8 mouse cellular contexts compared by ENCODE assay signal in genomic region chr13:64312024-64312915, GRCm38 (mm10). TPM values are rescaled to one million over a fixed set of nuclear protein-coding genes. Genes with fewer than 3 reads are reported as not detected.
DNase-seq lines count a peak whose midpoint lies in the region; ATAC-seq lines count a peak whose summit lies in the region.

TSS of gene Aaed1 (minus strand) at chr13:64312710.

- ATAC-seq in inflammation-experienced regulatory T-cells, adult 6 months: peak; percentile 80
- peak; percentile 71 for ATAC-seq in megakaryocyte progenitor cell, adult 5-6 weeks (replicated peaks; ENCODE audit: poor library complexity)

- peak; percentile 96 for DNase-seq in adrenal gland, adult 2 months
- DNase-seq in embryo, embryonic 11 days: peak; percentile 94
- peak; percentile 96 for DNase-seq in gastrocnemius, postnatal 25 days
- DNase-seq in left cerebral cortex, postnatal 10 days (ENCODE audit: extremely low spot score in 1 of 2, low spot score in 2 of 2): peak; percentile 84 to 93
- peak; percentile 90 to 93 for DNase-seq in right cerebral cortex, postnatal 10 days (ENCODE audit: low spot score in 2 of 2)
- DNase-seq in urinary bladder, postnatal 14 days (ENCODE audit: low spot score): peak; percentile 94

- intact Hi-C loops in left cerebral cortex, postnatal 10 days (cut with DNase I): loop anchor here (5.0 kb wide), 1 partner anchor 55 kb away; no protein-coding TSS in a partner anchor

RNA-seq across cellular contexts. Expression of gene Aaed1, which starts in this region (rescaled TPM):
- 10 to 100 TPM; 49.7 to 55.9 TPM for total RNA-seq in adrenal gland, adult 2 months (2021)
- 6.0 and 6.2 TPM in 2 replicates for polyA plus RNA-seq in adrenal gland, adult 2 months (2012; rRNA removed)
- 10 to 100 TPM; 35.1 to 41.0 TPM for total RNA-seq in gastrocnemius, postnatal 25 days (2021)
- polyA plus RNA-seq in inflammation-experienced regulatory T-cells, adult 6 months (2017; shearing (Covaris generic)): 10 to 100 TPM in 2 of 3 experiments, 1 to 10 TPM in 1; 9.4 to 10.2 (median 10.0) TPM
- total RNA-seq in left cerebral cortex, postnatal 10 days (2021): 10 to 100 TPM; 10.0 to 10.3 TPM
- total RNA-seq in megakaryocyte progenitor cell, adult 5-6 weeks (2015): 19.6 and 20.3 TPM in 2 replicates
- 33.1 and 42.4 TPM in 2 replicates for total RNA-seq in megakaryocyte progenitor cell, adult 5-6 weeks (2017)

Comparison
In these comparisons a context has a peak if more than half of its experiments do, and no peak if none do; other contexts are left out.
1. Peak in every context shown above with its lines: DNase-seq and ATAC-seq.